Mouse (Mus musculus) splenic B cell, adult 2 months (primary cell): ENCODE data around the gene Gm10803.

Experiments
- DNase-seq: peaks from one replicate; pipeline ENCODE4 v3.0.0-alpha.2; 2011; ENCODE audit warnings: low read depth, low spot score
- H3K27me3 ChIP-seq: 2 replicates; pipeline ENCODE4 v1.6.1; 2012; ENCODE audit warnings: mild to moderate bottlenecking, low read length, moderate library complexity, mixed read lengths; ENCODE audit not compliant: control insufficient read depth, poor library complexity, insufficient read depth, severe bottlenecking
- H3K36me3 ChIP-seq: 2 replicates; pipeline ENCODE4 v1.6.1; 2012; ENCODE audit warnings: mild to moderate bottlenecking, low read length, moderate library complexity, mixed read lengths; ENCODE audit not compliant: control insufficient read depth, poor library complexity, insufficient read depth, severe bottlenecking

Gm10803 gene

DNA sequence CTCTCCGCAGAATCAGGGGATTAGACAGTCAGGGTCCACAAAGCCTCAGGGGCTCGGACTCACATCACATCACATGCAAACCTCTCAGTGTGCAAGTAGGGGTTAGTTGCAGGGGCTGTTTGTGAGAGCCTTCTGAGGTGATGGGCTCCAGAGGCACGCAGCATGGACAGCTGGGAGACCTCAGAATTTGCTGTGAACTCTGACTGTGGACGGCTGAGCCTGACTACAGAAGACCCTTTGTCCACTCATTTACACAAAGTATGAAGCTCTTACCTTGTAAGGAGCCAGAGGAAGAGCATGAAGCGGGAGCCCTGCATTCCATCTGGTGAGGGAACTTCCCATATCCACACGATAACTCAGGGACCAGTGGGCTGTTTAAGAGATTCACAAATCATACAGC is 5.3 kb downstream of the Gm10803 start:
- Histone ChIP-seq H3K27me3 (no peaks in the 10 kb centered on the region), H3K36me3 (no peaks in the 10 kb centered on the region)
- DNase-seq = no peak

DNA sequence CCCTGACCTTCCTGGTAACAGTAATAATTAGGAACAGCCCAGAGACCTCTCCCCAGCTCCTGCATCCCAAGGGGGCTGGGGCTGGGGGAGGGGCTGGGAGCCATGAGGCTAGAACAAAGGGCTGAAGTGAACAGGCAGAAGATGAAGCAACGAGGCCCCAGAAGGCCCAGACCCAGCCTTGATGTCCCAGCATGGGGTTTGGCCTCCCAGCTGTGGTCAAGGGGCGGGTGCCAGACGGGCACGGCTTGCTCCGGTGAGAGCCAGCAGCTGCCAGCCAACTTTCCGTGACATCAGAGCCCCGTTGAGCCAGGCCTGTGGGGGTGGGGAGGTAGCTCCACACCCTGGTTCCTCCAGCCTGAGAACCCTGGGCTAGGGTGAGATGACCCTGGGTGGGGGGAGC is 7.3 kb downstream of the Gm10803 start:
- DNase-seq = no peak
- H3K36me3 ChIP-seq = no peaks in the 10 kb centered on the region

GRCm38 (mm10) chr2:93572565-93572964 is 12.2 kb downstream of the Gm10803 start:
- no peak for DNase-seq
- no peaks in the 10 kb centered on the region for H3K27me3 ChIP-seq
- no peaks in the 10 kb centered on the region for H3K36me3 ChIP-seq

More for the DNA sequence above, 7.3 kb downstream of the Gm10803 start:
- no peaks in the 10 kb centered on the region for H3K27me3 ChIP-seq

DNA sequence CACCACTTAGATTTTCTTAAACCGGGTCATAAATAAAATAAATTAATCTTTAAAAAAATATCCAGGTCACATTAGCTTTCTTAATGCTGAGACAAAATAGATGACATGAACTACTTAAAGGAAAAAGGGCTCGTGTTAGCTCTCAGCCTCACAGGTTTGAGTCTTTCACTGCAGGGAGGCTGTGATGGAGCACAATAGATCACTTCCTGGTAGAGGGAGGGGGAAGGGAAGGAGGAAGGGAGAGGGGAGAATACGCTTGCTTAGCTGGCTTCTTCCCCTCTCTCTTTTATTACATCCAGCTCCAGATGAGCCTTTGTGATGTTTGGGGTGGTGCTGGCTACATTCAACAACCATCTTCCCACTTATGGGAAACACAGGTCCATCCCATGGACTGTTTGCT is 20.9 kb downstream of the Gm10803 start:
- Histone ChIP-seq H3K27me3 (no peaks in the 10 kb centered on the region), H3K36me3 (no peaks in the 10 kb centered on the region)
- no peak for DNase-seq

- Histone ChIP-seq H3K36me3 (no peaks in the 10 kb centered on the region), H3K27me3 (no peaks in the 10 kb centered on the region)
- DNase-seq = no peak
Measured at GRCm38 (mm10) chr2:93585821-93586220, 25.5 kb downstream of the Gm10803 start.

- DNase-seq = no peak
- Histone ChIP-seq H3K36me3 (no peaks in the 10 kb centered on the region), H3K27me3 (no peaks in the 10 kb centered on the region)
Measured at GRCm38 (mm10) chr2:93587446-93587845, 27.1 kb downstream of the Gm10803 start.

- Histone ChIP-seq H3K27me3 (no peaks in the 10 kb centered on the region), H3K36me3 (no peaks in the 10 kb centered on the region)
- DNase-seq = no peak
Measured at GRCm38 (mm10) chr2:93589875-93590274, 29.5 kb downstream of the Gm10803 start.

DNA sequence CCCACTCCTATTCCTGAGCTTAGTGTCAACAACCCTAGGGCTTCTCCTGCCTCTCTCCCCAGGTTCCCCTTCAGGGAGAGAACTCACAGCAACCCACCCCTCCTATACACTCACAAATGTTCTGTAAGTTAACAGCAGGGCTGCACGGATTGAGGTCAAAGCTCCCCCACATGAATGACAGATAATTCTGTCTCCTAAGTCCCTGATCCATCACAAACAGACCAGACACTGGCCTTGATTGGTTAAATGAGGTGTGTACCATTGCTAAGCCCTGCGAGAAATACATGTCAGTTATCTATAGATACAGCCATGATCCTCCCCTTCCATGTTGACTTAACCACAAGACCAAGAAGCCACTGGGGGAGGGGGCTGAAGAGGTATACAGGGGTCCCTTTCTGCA is 31.3 kb downstream of the Gm10803 start:
- no peaks in the 10 kb centered on the region for H3K36me3 ChIP-seq
- no peaks in the 10 kb centered on the region for H3K27me3 ChIP-seq
- no peak for DNase-seq

- H3K27me3 ChIP-seq = no peaks in the 10 kb centered on the region
- no peaks in the 10 kb centered on the region for H3K36me3 ChIP-seq
- DNase-seq = no peak
Measured at GRCm38 (mm10) chr2:93592164-93592790, 31.9 kb downstream of the Gm10803 start.

- H3K27me3 ChIP-seq = no peaks in the 10 kb centered on the region
- no peak for DNase-seq
Measured at GRCm38 (mm10) chr2:93593121-93593520, 32.8 kb downstream of the Gm10803 start.

GRCm38 (mm10) chr2:93597145-93597544 is 36.8 kb downstream of the Gm10803 start:
- no peaks in the 10 kb centered on the region for H3K27me3 ChIP-seq
- DNase-seq = no peak
- H3K36me3 ChIP-seq = no peaks in the 10 kb centered on the region

More at GRCm38 (mm10) chr2:93593121-93593520, 32.8 kb downstream of the Gm10803 start:
- no peaks in the 10 kb centered on the region for H3K36me3 ChIP-seq

DNA sequence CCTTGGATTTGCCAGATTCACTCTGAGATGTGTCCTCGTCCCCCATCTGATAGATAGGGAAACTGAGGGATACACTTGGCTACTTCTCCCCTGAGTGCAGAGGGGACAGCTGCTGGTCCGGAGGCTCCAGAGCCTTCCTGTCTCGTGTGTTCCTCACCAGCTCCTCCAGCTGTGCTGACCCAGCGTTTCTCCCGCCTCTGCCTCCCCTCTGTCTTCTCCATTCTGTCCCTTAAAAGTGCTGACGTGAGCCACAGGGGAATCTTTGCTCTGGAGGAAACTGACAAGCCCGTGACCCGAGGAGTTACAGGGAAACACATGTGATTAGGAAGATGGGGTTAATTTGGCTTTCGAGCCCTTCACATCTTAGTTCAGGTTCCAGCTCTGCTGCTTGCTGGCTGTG is 39.4 kb downstream of the Gm10803 start:
- DNase-seq = no peak
- Histone ChIP-seq H3K36me3 (no peaks in the 10 kb centered on the region), H3K27me3 (no peaks in the 10 kb centered on the region)

DNA sequence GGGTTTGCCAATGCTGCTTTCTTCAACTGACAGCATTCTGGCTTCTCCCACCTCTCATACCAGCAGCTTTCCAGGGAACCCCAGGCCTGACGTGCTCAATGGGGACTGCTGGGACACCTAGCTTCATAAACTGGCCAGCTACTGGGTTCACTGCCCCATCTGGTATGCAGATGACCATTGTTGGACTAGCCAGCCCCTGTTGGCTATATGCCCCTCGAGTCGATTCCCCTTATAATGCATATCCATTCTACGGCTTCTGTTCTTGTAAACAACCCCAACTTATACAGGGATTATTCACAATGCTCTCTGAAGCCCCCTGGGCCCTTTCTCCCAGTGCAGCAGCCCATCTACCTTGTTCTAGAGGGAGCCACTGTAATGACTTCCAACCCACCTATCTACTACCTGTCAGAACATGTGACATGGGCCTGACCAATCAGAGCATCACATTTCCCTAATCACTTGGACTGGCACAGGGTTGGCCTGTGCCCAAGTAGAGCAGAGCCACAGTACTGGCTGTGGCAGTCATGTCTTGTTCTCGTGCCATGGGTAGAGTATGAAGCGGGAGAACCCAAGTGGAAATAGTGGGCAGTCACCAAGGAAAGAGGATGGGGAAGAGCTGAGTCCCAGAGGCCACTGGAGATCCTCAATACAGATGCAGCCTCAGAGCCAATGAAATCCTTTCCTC is 44.4 kb downstream of the Gm10803 start:
- no peak for DNase-seq
- H3K27me3 ChIP-seq = no peaks in the 10 kb centered on the region
- no peaks in the 10 kb centered on the region for H3K36me3 ChIP-seq

- DNase-seq = no peak
- Histone ChIP-seq H3K27me3 (no peaks in the 10 kb centered on the region), H3K36me3 (no peaks in the 10 kb centered on the region)
Measured at GRCm38 (mm10) chr2:93608800-93609199, 48.4 kb downstream of the Gm10803 start.

DNA sequence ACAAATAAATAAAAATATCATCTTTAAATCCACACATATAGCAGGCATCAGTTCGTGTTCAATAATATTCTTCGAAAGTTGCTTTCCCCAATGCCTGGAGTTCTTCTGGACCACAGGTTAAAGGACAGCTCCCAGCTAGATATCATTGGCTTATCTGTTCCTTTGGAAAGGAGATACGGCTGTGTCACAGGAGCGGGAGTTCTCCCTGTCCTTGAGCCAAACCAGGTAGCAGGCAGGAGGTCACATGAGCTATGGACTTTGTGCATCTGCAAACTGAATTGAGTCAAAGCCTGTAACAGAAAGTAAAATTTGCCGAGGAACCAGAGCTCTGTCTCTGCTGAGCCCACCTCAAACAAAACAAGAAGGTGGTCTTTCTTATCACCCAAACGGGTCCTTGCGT is 52.7 kb downstream of the Gm10803 start:
- Histone ChIP-seq H3K27me3 (no peaks in the 10 kb centered on the region), H3K36me3 (no peaks in the 10 kb centered on the region)
- no peak for DNase-seq
